Mouse (Mus musculus): ENCODE data around the gene Rcc2. TPM values are rescaled to one million over a fixed set of nuclear protein-coding genes. Genes with fewer than 3 reads are reported as not detected.

Gene Rcc2
- polyA plus RNA-seq, 1 experiment from 2014 or later, result 19.5 TPM

DNA sequence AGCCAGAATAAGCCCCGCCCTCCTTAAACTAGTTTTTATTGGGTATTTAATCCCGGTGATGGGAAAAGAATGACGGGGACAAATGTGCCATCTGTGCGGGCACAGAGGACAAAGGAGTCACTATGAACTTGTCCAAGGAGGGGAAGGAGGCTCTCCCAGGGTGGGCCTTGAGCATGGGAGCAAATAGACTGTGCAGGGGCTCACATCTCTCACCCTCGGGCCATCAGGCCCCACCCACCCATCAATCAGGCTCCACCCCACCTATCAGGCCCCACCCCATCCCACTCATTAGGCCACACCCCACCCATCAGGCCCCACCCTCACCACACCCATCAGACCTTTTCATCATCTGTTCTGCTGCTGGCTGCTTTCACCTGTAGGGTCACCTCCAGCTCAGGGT is 68.6 kb downstream of the Rcc2 start:
- H3K9ac ChIP-seq (replicated peaks; ENCODE audit: low read length), result no peak overlapping the region
- WGBS, result 93% methylated on average over 5 of the region's 5 CpGs
- no peak overlapping the region for H3K4me3 ChIP-seq (ENCODE audit: low read length)
- H3K4me1 ChIP-seq (ENCODE audit: insufficient read depth, low read length), result peaks cover 16% of the 10 kb centered on the region
- no peak overlapping the region for H3K27ac ChIP-seq (ENCODE audit: low read length)
- no peaks in the 10 kb centered on the region for H3K27me3 ChIP-seq (ENCODE audit: insufficient read depth, low read length)
- no peaks in the 10 kb centered on the region for H3K36me3 ChIP-seq (ENCODE audit: insufficient read depth, low read length)
- no peak for ATAC-seq (ENCODE audit: low FRiP score, low TSS enrichment)
- no peaks in the 10 kb centered on the region for H3K9me3 ChIP-seq (ENCODE audit: low read length)
- H3K4me2 ChIP-seq (replicated peaks; ENCODE audit: low read depth, low read length), result no peak overlapping the region

DNA sequence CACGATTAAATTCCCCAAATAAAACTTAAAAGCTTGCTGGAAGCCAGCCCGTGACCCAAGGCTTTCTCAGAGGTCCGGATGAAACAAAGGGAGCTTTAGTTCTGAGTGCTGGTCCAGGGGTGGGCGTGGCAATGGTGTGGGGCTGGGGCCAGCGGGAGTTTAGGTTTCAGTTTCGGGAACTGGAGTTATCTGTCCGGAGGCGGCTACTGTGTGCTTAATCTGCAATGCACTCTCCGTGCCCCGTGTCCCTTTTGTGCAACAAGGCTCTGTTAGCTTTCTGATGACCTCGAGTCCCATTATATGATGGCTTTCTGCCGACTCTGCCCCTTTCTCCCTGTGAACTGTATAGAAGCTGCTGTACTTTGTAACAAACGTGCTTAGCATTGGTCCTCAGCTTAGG is 70.1 kb downstream of the Rcc2 start:
- Histone ChIP-seq H3K27me3 (ENCODE audit: insufficient read depth, low read length) (no peaks in the 10 kb centered on the region), H3K27ac (ENCODE audit: low read length) (peak overlapping the region; percentile 79), H3K9me3 (ENCODE audit: low read length) (no peaks in the 10 kb centered on the region), H3K4me3 (ENCODE audit: low read length) (peak overlapping the region; percentile 42), H3K4me2 (replicated peaks; ENCODE audit: low read depth, low read length) (peak overlapping the region; percentile 54), H3K4me1 (ENCODE audit: insufficient read depth, low read length) (peaks cover 16% of the 10 kb centered on the region), H3K36me3 (ENCODE audit: insufficient read depth, low read length) (no peaks in the 10 kb centered on the region), H3K9ac (replicated peaks; ENCODE audit: low read length) (peak overlapping the region; percentile 49; the same call in 1 of the 2 replicates)
- 5% methylated on average over 13 of the region's 13 CpGs for WGBS
- ATAC-seq (ENCODE audit: low FRiP score, low TSS enrichment), result peak; percentile 53; the same call in 1 of the 2 replicates

DNA sequence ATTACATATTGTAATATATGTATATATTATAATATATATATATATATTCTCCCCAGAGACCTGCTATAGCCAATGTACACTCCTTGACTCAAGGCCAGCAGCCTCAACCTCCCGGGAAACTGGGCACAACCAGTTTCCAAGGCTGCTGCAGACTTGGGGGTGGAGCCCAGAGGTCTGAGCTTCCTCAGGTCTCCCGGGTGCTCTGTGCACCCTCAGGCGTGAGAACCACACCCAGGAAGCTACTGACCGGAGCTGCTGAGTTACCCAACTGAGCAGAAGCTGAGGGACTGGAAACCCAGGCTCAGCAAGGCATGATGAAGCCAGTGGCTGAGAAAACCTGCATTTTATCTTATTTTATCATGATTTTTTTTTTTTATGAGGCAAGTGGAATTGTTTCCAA is 70.8 kb downstream of the Rcc2 start:
- H3K4me1 ChIP-seq (ENCODE audit: insufficient read depth, low read length), result peaks cover 16% of the 10 kb centered on the region
- no peaks in the 10 kb centered on the region for H3K36me3 ChIP-seq (ENCODE audit: insufficient read depth, low read length)
- 24% methylated on average over 4 of the region's 4 CpGs for WGBS
- H3K9me3 ChIP-seq (ENCODE audit: low read length), result no peaks in the 10 kb centered on the region
- no peak overlapping the region for H3K4me3 ChIP-seq (ENCODE audit: low read length)
- ATAC-seq (ENCODE audit: low FRiP score, low TSS enrichment), result 0 out of 2 replicates have a peak, but pooled peaks have one; percentile 21
- no peak overlapping the region for H3K27ac ChIP-seq (ENCODE audit: low read length)
- H3K4me2 ChIP-seq (replicated peaks; ENCODE audit: low read depth, low read length), result no peak overlapping the region
- no peak overlapping the region for H3K9ac ChIP-seq (replicated peaks; ENCODE audit: low read length)
- no peaks in the 10 kb centered on the region for H3K27me3 ChIP-seq (ENCODE audit: insufficient read depth, low read length)

Small RNA genes within 50 kb of the gene (microRNA-seq; reads per million reads assigned to microRNA genes)
- not detected for gene Gm23045
- not detected for gene Gm25951

Other genes starting within 250 kb of the Rcc2 start
- gene Arhgef10l, start 34.5 kb upstream of the Rcc2 start, polyA plus RNA-seq (2015; fragmentation: Nextera tagmentation; extraction: Ambion mirVana), result 25.4 and 27.7 TPM in 2 replicates
- not detected in 2 replicates for gene Padi6, start 42.1 kb downstream of the Rcc2 start, polyA plus RNA-seq (2015; fragmentation: Nextera tagmentation; extraction: Ambion mirVana)
- 1.0 and 1.1 TPM in 2 replicates for gene Padi4, start 73.7 kb downstream of the Rcc2 start, polyA plus RNA-seq (2015; fragmentation: Nextera tagmentation; extraction: Ambion mirVana)
- 0.10 and 0.17 TPM in 2 replicates for gene Padi3, start 110.1 kb downstream of the Rcc2 start, polyA plus RNA-seq (2015; fragmentation: Nextera tagmentation; extraction: Ambion mirVana)
- 0.26 and 0.33 TPM in 2 replicates for gene Padi1, start 145.2 kb downstream of the Rcc2 start, polyA plus RNA-seq (2015; fragmentation: Nextera tagmentation; extraction: Ambion mirVana)
- gene Padi2, start 205.8 kb downstream of the Rcc2 start, polyA plus RNA-seq (2015; fragmentation: Nextera tagmentation; extraction: Ambion mirVana), result 18.1 and 24.3 TPM in 2 replicates

Measured in kidney, embryonic 16.5 days (tissue).